Mouse (Mus musculus): ENCODE measurements at regions not wholly inside any gene's neighbourhood (a gene's known extent, or its start where the extent isn't known, plus 50 kb on each side); places are given as distances from the start of the nearest gene placed in this dataset.

GRCm38 (mm10) chr17:52350696-52351095, 251.8 kb upstream of the Kcnh8 start:
- TF ChIP-seq CTCF (IDR thresholded peaks at IDR 0.05; ENCODE audit: low read depth, low read length) (no peak), POLR2A (IDR thresholded peaks at IDR 0.05; ENCODE audit: extremely low read depth, insufficient read depth, low read length) (no peak)
